Mouse (Mus musculus): Measurements from ENCODE around the gene Abcc6. TPM values are rescaled to one million over a fixed set of nuclear protein-coding genes. Genes with fewer than 3 reads are reported as not detected.

The Abcc6 gene
- polyA plus RNA-seq, 1 experiment from 2014 or later = 0.15 TPM

DNA sequence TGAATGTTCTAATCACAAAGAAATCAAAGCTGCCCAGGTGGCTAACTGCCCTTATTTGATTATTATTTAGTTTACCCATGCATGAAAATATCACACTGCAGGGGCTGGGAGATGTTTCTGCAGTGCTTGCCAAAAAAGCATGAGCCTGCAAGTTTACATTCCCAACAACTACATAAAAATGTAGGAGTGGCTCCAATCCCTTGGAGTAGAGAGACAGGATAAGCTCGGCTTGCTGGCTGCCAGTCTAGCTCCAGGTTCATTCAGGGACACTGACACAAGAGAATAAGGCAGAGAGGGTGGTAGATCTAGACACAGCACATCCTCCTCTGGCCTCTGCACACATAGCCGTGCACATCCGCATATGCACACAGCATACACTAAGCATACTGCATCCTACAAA lies 10.5 kb downstream of the Abcc6 start:
- no peaks in the 10 kb centered on the region for H3K36me3 ChIP-seq (ENCODE audit: control insufficient read depth, insufficient read depth, low read length)
- no peak overlapping the region for H3K4me2 ChIP-seq (ENCODE audit: low read depth, low read length, severe bottlenecking)
- WGBS = 71% methylated on average over 3 of the region's 3 CpGs
- H3K27me3 ChIP-seq (ENCODE audit: control insufficient read depth, insufficient read depth, low read length) = no peaks in the 10 kb centered on the region
- no peak overlapping the region for H3K4me3 ChIP-seq (ENCODE audit: low read depth, low read length)
- no peaks in the 10 kb centered on the region for H3K4me1 ChIP-seq (replicated peaks; ENCODE audit: control insufficient read depth, insufficient read depth, low read length)
- no peak overlapping the region for H3K27ac ChIP-seq (ENCODE audit: low read depth, low read length)
- H3K9ac ChIP-seq (ENCODE audit: low read length) = no peak overlapping the region
- ATAC-seq (replicated peaks; ENCODE audit: low FRiP score) = no peak
- H3K9me3 ChIP-seq (ENCODE audit: control insufficient read depth, low read length) = no peaks in the 10 kb centered on the region
- no peak for DNase-seq (ENCODE audit: low spot score)

GRCm38 (mm10) chr7:46013266-46014010 lies 16.7 kb downstream of the Abcc6 start:
- H3K4me2 ChIP-seq (ENCODE audit: low read depth, low read length, severe bottlenecking) = 0 out of 2 replicates have a peak overlapping the region, but pooled peaks have one; percentile 5
- H3K9me3 ChIP-seq (ENCODE audit: control insufficient read depth, low read length) = no peaks in the 10 kb centered on the region
- H3K36me3 ChIP-seq (ENCODE audit: control insufficient read depth, insufficient read depth, low read length) = no peaks in the 10 kb centered on the region
- H3K27ac ChIP-seq (ENCODE audit: low read depth, low read length) = peak overlapping the region; percentile 14; the same call in 1 of the 2 replicates
- DNase-seq (ENCODE audit: low spot score) = peak; percentile 65
- H3K4me1 ChIP-seq (replicated peaks; ENCODE audit: control insufficient read depth, insufficient read depth, low read length) = no peaks in the 10 kb centered on the region; the same call in 1 of the 2 replicates
- no peaks in the 10 kb centered on the region for H3K27me3 ChIP-seq (ENCODE audit: control insufficient read depth, insufficient read depth, low read length)
- WGBS = 15% methylated on average over 9 of the region's 9 CpGs
- peak; percentile 66; the same call in 1 of the 2 replicates for ATAC-seq (replicated peaks; ENCODE audit: low FRiP score)
- no peak overlapping the region for H3K9ac ChIP-seq (ENCODE audit: low read length)
- no peak overlapping the region for H3K4me3 ChIP-seq (ENCODE audit: low read depth, low read length)

DNA sequence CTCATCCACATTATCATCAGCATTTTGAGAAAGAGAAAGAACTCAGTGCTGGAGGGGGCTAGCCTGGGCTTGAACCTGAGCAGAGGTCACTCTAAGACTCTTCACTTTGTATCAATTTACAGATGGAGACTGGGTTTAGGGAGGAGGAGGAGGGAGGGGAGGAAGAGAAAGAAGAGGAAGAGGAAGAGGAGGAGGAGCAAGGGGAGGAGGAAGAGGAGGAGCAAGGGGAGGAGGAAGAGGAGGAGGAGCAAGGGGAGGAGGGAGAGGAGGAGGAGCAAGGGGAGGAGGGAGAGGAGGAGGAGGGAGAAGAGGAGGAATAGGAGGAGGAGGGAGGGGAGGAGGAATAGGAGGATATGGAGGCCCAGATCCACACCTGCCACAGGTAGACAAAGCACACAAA lies 18.0 kb downstream of the Abcc6 start:
- H3K4me3 ChIP-seq (ENCODE audit: low read depth, low read length) = no peak overlapping the region
- no peak overlapping the region for H3K4me2 ChIP-seq (ENCODE audit: low read depth, low read length, severe bottlenecking)
- no peaks in the 10 kb centered on the region for H3K9me3 ChIP-seq (ENCODE audit: control insufficient read depth, low read length)
- ATAC-seq (replicated peaks; ENCODE audit: low FRiP score) (no peak), DNase-seq (ENCODE audit: low spot score) (no peak)
- H3K36me3 ChIP-seq (ENCODE audit: control insufficient read depth, insufficient read depth, low read length) = no peaks in the 10 kb centered on the region
- no peaks in the 10 kb centered on the region for H3K27me3 ChIP-seq (ENCODE audit: control insufficient read depth, insufficient read depth, low read length)
- no peak overlapping the region for H3K27ac ChIP-seq (ENCODE audit: low read depth, low read length)
- H3K9ac ChIP-seq (ENCODE audit: low read length) = no peak overlapping the region
- H3K4me1 ChIP-seq (replicated peaks; ENCODE audit: control insufficient read depth, insufficient read depth, low read length) = no peaks in the 10 kb centered on the region; the same call in 1 of the 2 replicates

GRCm38 (mm10) chr7:46009578-46009977 lies 20.5 kb downstream of the Abcc6 start:
- 25% methylated on average over 5 of the region's 5 CpGs for WGBS
- H3K4me2 ChIP-seq (ENCODE audit: low read depth, low read length, severe bottlenecking) = no peak overlapping the region

DNA sequence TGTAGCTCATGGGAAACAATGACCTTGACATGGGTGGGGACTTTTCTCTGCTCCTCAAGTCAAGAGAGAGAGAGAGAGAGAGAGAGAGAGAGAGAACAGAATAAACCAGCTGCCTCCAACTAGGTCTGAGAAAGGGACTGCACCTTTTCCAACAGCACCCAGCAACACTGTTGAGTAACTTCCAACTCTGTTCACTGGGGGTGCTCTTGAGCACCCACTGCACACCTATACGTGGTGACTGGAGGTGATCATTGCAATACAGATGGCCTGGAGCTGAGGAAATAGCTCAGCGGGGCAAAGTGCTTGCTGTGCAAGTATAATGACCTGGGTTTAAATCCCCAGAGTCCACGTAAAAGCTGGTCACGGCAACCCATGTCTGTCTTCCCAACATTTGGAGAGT lies 27.4 kb downstream of the Abcc6 start:
- H3K9me3 ChIP-seq (ENCODE audit: control insufficient read depth, low read length) = no peaks in the 10 kb centered on the region
- no peaks in the 10 kb centered on the region for H3K4me1 ChIP-seq (replicated peaks; ENCODE audit: control insufficient read depth, insufficient read depth, low read length)
- no peak overlapping the region for H3K4me3 ChIP-seq (ENCODE audit: low read depth, low read length)
- DNase-seq (ENCODE audit: low spot score) (no peak), ATAC-seq (replicated peaks; ENCODE audit: low FRiP score) (no peak)
- H3K27ac ChIP-seq (ENCODE audit: low read depth, low read length) = no peak overlapping the region
- H3K4me2 ChIP-seq (ENCODE audit: low read depth, low read length, severe bottlenecking) = no peak overlapping the region
- WGBS = 56% methylated on average over 4 of the region's 4 CpGs
- no peak overlapping the region for H3K9ac ChIP-seq (ENCODE audit: low read length)
- H3K27me3 ChIP-seq (ENCODE audit: control insufficient read depth, insufficient read depth, low read length) = no peaks in the 10 kb centered on the region
- H3K36me3 ChIP-seq (ENCODE audit: control insufficient read depth, insufficient read depth, low read length) = no peaks in the 10 kb centered on the region

More at GRCm38 (mm10) chr7:46009578-46009977, 20.5 kb downstream of the Abcc6 start:
- Histone ChIP-seq H3K9ac (ENCODE audit: low read length) (no peak overlapping the region), H3K4me1 (replicated peaks; ENCODE audit: control insufficient read depth, insufficient read depth, low read length) (no peaks in the 10 kb centered on the region; the same call in 1 of the 2 replicates), H3K27ac (ENCODE audit: low read depth, low read length) (no peak overlapping the region), H3K36me3 (ENCODE audit: control insufficient read depth, insufficient read depth, low read length) (no peaks in the 10 kb centered on the region), H3K27me3 (ENCODE audit: control insufficient read depth, insufficient read depth, low read length) (no peaks in the 10 kb centered on the region), H3K4me3 (ENCODE audit: low read depth, low read length) (no peak overlapping the region), H3K9me3 (ENCODE audit: control insufficient read depth, low read length) (no peaks in the 10 kb centered on the region)
- ATAC-seq (replicated peaks; ENCODE audit: low FRiP score) (no peak), DNase-seq (ENCODE audit: low spot score) (peak; percentile 70)

- H3K27ac ChIP-seq (ENCODE audit: low read depth, low read length) = no peak overlapping the region
- 86% methylated on average over 4 of the region's 4 CpGs for WGBS
- ATAC-seq (replicated peaks; ENCODE audit: low FRiP score) (no peak), DNase-seq (ENCODE audit: low spot score) (no peak)
- H3K9ac ChIP-seq (ENCODE audit: low read length) = no peak overlapping the region
- no peak overlapping the region for H3K4me2 ChIP-seq (ENCODE audit: low read depth, low read length, severe bottlenecking)
- no peaks in the 10 kb centered on the region for H3K36me3 ChIP-seq (ENCODE audit: control insufficient read depth, insufficient read depth, low read length)
- H3K9me3 ChIP-seq (ENCODE audit: control insufficient read depth, low read length) = no peaks in the 10 kb centered on the region
- H3K27me3 ChIP-seq (ENCODE audit: control insufficient read depth, insufficient read depth, low read length) = no peaks in the 10 kb centered on the region
- no peak overlapping the region for H3K4me3 ChIP-seq (ENCODE audit: low read depth, low read length)
- no peaks in the 10 kb centered on the region for H3K4me1 ChIP-seq (replicated peaks; ENCODE audit: control insufficient read depth, insufficient read depth, low read length)
Observed at GRCm38 (mm10) chr7:46000577-46000976, 29.5 kb downstream of the Abcc6 start.

GRCm38 (mm10) chr7:45992470-45992869 lies 37.6 kb downstream of the Abcc6 start:
- Histone ChIP-seq H3K9me3 (ENCODE audit: control insufficient read depth, low read length) (no peaks in the 10 kb centered on the region), H3K4me3 (ENCODE audit: low read depth, low read length) (no peak overlapping the region), H3K27ac (ENCODE audit: low read depth, low read length) (no peak overlapping the region), H3K27me3 (ENCODE audit: control insufficient read depth, insufficient read depth, low read length) (no peaks in the 10 kb centered on the region), H3K9ac (ENCODE audit: low read length) (no peak overlapping the region), H3K4me1 (replicated peaks; ENCODE audit: control insufficient read depth, insufficient read depth, low read length) (no peaks in the 10 kb centered on the region), H3K36me3 (ENCODE audit: control insufficient read depth, insufficient read depth, low read length) (no peaks in the 10 kb centered on the region), H3K4me2 (ENCODE audit: low read depth, low read length, severe bottlenecking) (no peak overlapping the region)
- DNase-seq (ENCODE audit: low spot score) = no peak
- WGBS = 93% methylated on average over 8 of the region's 8 CpGs
- no peak for ATAC-seq (replicated peaks; ENCODE audit: low FRiP score)

DNA sequence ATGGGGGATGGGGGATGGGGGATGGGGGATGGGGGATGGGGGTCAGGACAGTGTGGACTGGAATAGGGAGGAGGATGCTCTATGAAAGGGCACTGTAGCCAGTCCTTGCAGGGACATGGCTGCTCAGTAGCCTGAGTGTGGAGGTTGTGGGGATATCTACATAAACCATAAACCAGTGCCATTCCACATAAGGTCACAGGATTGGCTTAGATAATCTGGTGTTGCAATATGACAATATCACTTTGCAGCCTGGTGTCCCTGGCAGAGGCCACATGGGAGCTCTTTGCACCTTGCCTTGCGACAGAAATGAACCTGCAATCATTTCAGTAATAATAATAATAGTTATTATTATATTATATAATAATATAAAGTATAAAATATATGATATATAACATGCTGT lies 41.8 kb downstream of the Abcc6 start:
- H3K9ac ChIP-seq (ENCODE audit: low read length) = no peak overlapping the region
- no peaks in the 10 kb centered on the region for H3K4me1 ChIP-seq (replicated peaks; ENCODE audit: control insufficient read depth, insufficient read depth, low read length)
- 83% methylated on average over 1 of the region's 1 CpGs for WGBS
- no peaks in the 10 kb centered on the region for H3K27me3 ChIP-seq (ENCODE audit: control insufficient read depth, insufficient read depth, low read length)
- DNase-seq (ENCODE audit: low spot score) (no peak), ATAC-seq (replicated peaks; ENCODE audit: low FRiP score) (no peak)
- no peak overlapping the region for H3K4me2 ChIP-seq (ENCODE audit: low read depth, low read length, severe bottlenecking)
- no peaks in the 10 kb centered on the region for H3K36me3 ChIP-seq (ENCODE audit: control insufficient read depth, insufficient read depth, low read length)
- H3K9me3 ChIP-seq (ENCODE audit: control insufficient read depth, low read length) = no peaks in the 10 kb centered on the region
- no peak overlapping the region for H3K4me3 ChIP-seq (ENCODE audit: low read depth, low read length)
- no peak overlapping the region for H3K27ac ChIP-seq (ENCODE audit: low read depth, low read length)

GRCm38 (mm10) chr7:45986893-45987292 lies 43.2 kb downstream of the Abcc6 start:
- no peak for DNase-seq (ENCODE audit: low spot score)

More at GRCm38 (mm10) chr7:45986893-45987292, 43.2 kb downstream of the Abcc6 start:
- Histone ChIP-seq H3K36me3 (ENCODE audit: control insufficient read depth, insufficient read depth, low read length) (no peaks in the 10 kb centered on the region), H3K4me1 (replicated peaks; ENCODE audit: control insufficient read depth, insufficient read depth, low read length) (no peaks in the 10 kb centered on the region), H3K9me3 (ENCODE audit: control insufficient read depth, low read length) (no peaks in the 10 kb centered on the region), H3K27ac (ENCODE audit: low read depth, low read length) (no peak overlapping the region), H3K4me3 (ENCODE audit: low read depth, low read length) (no peak overlapping the region), H3K4me2 (ENCODE audit: low read depth, low read length, severe bottlenecking) (no peak overlapping the region), H3K9ac (ENCODE audit: low read length) (no peak overlapping the region), H3K27me3 (ENCODE audit: control insufficient read depth, insufficient read depth, low read length) (no peaks in the 10 kb centered on the region)
- no peak for ATAC-seq (replicated peaks; ENCODE audit: low FRiP score)
- 75% methylated on average over 6 of the region's 6 CpGs for WGBS
